Mouse (Mus musculus) CH12.LX (cell line): ENCODE data around the gene Slc5a10. TPM values are rescaled to one million over a fixed set of nuclear protein-coding genes. Genes with fewer than 3 reads are reported as not detected.
A peak's percentile ranks its signal among the peaks of the same experiment; 100 is the strongest.

Experiments
- DNase-seq: peaks from one replicate; pipeline ENCODE4 v3.0.0-alpha.2; 2013; ENCODE audit errors: extremely low read depth
- H3K27ac ChIP-seq: 2 replicates; pipeline ENCODE4 v1.5.1; 2012; ENCODE audit warnings: low read depth, mild to moderate bottlenecking, control low read depth, moderate library complexity; ENCODE audit not compliant: insufficient read depth
- H3K27me3 ChIP-seq: replicated peaks from 2 replicates; pipeline ENCODE3; 2012; ENCODE audit warnings: inconsistent platforms
- H3K36me3 ChIP-seq, 2 experiments: replicated peaks in 1 of 2; 2 replicates each; pipeline versions ENCODE3 to v1.6.1; 2012; ENCODE audit warnings: inconsistent platforms in 1 of 2, low read length in 1 of 2, mild to moderate bottlenecking in 1 of 2, mixed read lengths in 1 of 2, moderate library complexity in 1 of 2; ENCODE audit not compliant: control insufficient read depth in 1 of 2, insufficient read depth in 1 of 2
- H3K4me1 ChIP-seq, 2 experiments: 2 replicates each; pipeline ENCODE4 v1.6.1; 2012; ENCODE audit warnings: inconsistent platforms in 1 of 2, moderate library complexity in 1 of 2; ENCODE audit not compliant: insufficient read depth in 2 of 2, control insufficient read depth in 1 of 2
- H3K4me2 ChIP-seq: 2 replicates; pipeline ENCODE4 v1.6.1; 2012; ENCODE audit warnings: low read depth, mild to moderate bottlenecking, control low read depth; ENCODE audit not compliant: poor library complexity, insufficient read depth, severe bottlenecking
- H3K4me3 ChIP-seq, 3 experiments: fragments of 150-350 bp in 1 of 3; sonication (generic) in 1 of 3; replicated peaks in 1 of 3; 2 replicates each; pipeline versions ENCODE3 to v1.5.1; 2011 to 2012; ENCODE audit warnings: low read depth in 2 of 3, low read length in 2 of 3, mild to moderate bottlenecking in 2 of 3, moderate library complexity in 2 of 3, control low read depth in 1 of 3, improper control_type of control experiment in 1 of 3, inconsistent platforms in 1 of 3, mixed read lengths in 1 of 3; ENCODE audit not compliant: poor library complexity in 1 of 3
- H3K79me2 ChIP-seq: replicated peaks from 2 replicates; pipeline ENCODE4 v1.6.1; 2012; ENCODE audit warnings: mild to moderate bottlenecking, moderate library complexity; ENCODE audit not compliant: control insufficient read depth, poor library complexity, insufficient read depth, severe bottlenecking; ENCODE audit errors: extremely low read depth
- H3K9ac ChIP-seq: 2 replicates; pipeline ENCODE4 v1.6.1; 2012; ENCODE audit warnings: low read depth, mild to moderate bottlenecking, control low read depth, moderate library complexity; ENCODE audit not compliant: insufficient read depth
- H3K9me3 ChIP-seq: replicated peaks from 2 replicates; pipeline ENCODE3; 2012; ENCODE audit warnings: low read length, inconsistent platforms, mixed read lengths
- CHD1 ChIP-seq: IDR thresholded peaks from 2 replicates; pipeline ENCODE4 v1.6.1; 2012; ENCODE audit warnings: low read depth, low read length, improper control_type of control experiment, inconsistent platforms
- CHD2 ChIP-seq: IDR thresholded peaks from 2 replicates; pipeline ENCODE4 v1.6.1; 2011; ENCODE audit warnings: low read length, improper control_type of control experiment
- CTCF ChIP-seq, 2 experiments: IDR thresholded peaks in 1 of 2; conservative IDR thresholded peaks in 1 of 2; 2 replicates each; pipeline ENCODE4 v1.5.1; 2011 to 2012; ENCODE audit warnings: low read depth in 2 of 2, low read length in 2 of 2, improper control_type of control experiment in 1 of 2, inconsistent platforms in 1 of 2, mild to moderate bottlenecking in 1 of 2, moderate library complexity in 1 of 2
- E2F4 ChIP-seq: IDR thresholded peaks from 2 replicates; pipeline ENCODE4 v1.6.1; 2011; ENCODE audit warnings: low read depth, low read length, improper control_type of control experiment; ENCODE audit not compliant: insufficient replicate concordance
- EP300 ChIP-seq: IDR thresholded peaks from 2 replicates; pipeline ENCODE4 v1.6.1; 2011; ENCODE audit warnings: low read length, improper control_type of control experiment
- ETS1 ChIP-seq: conservative IDR thresholded peaks from 2 replicates; pipeline ENCODE4 v1.6.1; 2012; ENCODE audit warnings: low read depth, mild to moderate bottlenecking, inconsistent platforms, low read length, improper control_type of control experiment, moderate library complexity
- GABPA ChIP-seq: IDR thresholded peaks from 2 replicates; pipeline ENCODE4 v1.6.1; 2012; ENCODE audit warnings: low read depth, low read length, improper control_type of control experiment, inconsistent platforms; ENCODE audit not compliant: insufficient replicate concordance
- HCFC1 ChIP-seq: IDR thresholded peaks from 2 replicates; pipeline ENCODE4 v1.6.1; 2012; ENCODE audit warnings: low read depth, mild to moderate bottlenecking, inconsistent platforms, low read length, improper control_type of control experiment
- IRF4 ChIP-seq: IDR thresholded peaks from 2 replicates; pipeline ENCODE4 v1.6.1; 2014; ENCODE audit warnings: low read depth, mild to moderate bottlenecking, inconsistent platforms, low read length, improper control_type of control experiment
- JUN ChIP-seq: IDR thresholded peaks from 2 replicates; pipeline ENCODE4 v1.6.1; 2011; ENCODE audit warnings: low read depth, mild to moderate bottlenecking, low read length, improper control_type of control experiment, moderate library complexity; ENCODE audit not compliant: insufficient read depth
- JUND ChIP-seq: conservative IDR thresholded peaks from 2 replicates; pipeline ENCODE4 v1.6.1; 2011; ENCODE audit warnings: low read depth, low read length, improper control_type of control experiment
- KAT2A ChIP-seq: IDR thresholded peaks from 2 replicates; pipeline ENCODE4 v1.6.1; 2012; ENCODE audit warnings: low read length, improper control_type of control experiment, inconsistent platforms; ENCODE audit not compliant: insufficient replicate concordance
- MAFK ChIP-seq: IDR thresholded peaks from 2 replicates; pipeline ENCODE4 v1.6.1; 2011; ENCODE audit warnings: low read length, improper control_type of control experiment; ENCODE audit not compliant: insufficient replicate concordance
- MAX ChIP-seq: IDR thresholded peaks from 2 replicates; pipeline ENCODE4 v1.6.1; 2011; ENCODE audit warnings: low read length, improper control_type of control experiment
- MAZ ChIP-seq: IDR thresholded peaks from 2 replicates; pipeline ENCODE4 v1.6.1; 2012; ENCODE audit warnings: low read depth, mild to moderate bottlenecking, inconsistent platforms, low read length, improper control_type of control experiment, moderate library complexity
- MEF2A ChIP-seq: IDR thresholded peaks from 2 replicates; pipeline ENCODE4 v1.6.1; 2014; ENCODE audit warnings: low read depth, mild to moderate bottlenecking, inconsistent platforms, low read length, improper control_type of control experiment, borderline replicate concordance
- MXI1 ChIP-seq: IDR thresholded peaks from 2 replicates; pipeline ENCODE4 v1.6.1; 2011; ENCODE audit warnings: mild to moderate bottlenecking, low read depth, low read length, improper control_type of control experiment
- MYC ChIP-seq: IDR thresholded peaks from 2 replicates; pipeline ENCODE4 v1.6.1; 2011; ENCODE audit warnings: low read depth, mild to moderate bottlenecking, improper control_type of control experiment, low read length
- NELFE ChIP-seq: IDR thresholded peaks from 2 replicates; pipeline ENCODE4 v1.6.1; 2011; ENCODE audit warnings: low read depth, low read length, improper control_type of control experiment
- NRF1 ChIP-seq: IDR thresholded peaks from 2 replicates; pipeline ENCODE4 v1.6.1; 2014; ENCODE audit warnings: low read depth, mild to moderate bottlenecking, inconsistent platforms, low read length, improper control_type of control experiment, moderate library complexity
- PAX5 ChIP-seq: IDR thresholded peaks from 2 replicates; pipeline ENCODE4 v1.6.1; 2012; ENCODE audit warnings: low read length, inconsistent platforms, mixed read lengths
- POLR2A ChIP-seq: IDR thresholded peaks from 2 replicates; pipeline ENCODE4 v1.6.1; 2011; ENCODE audit warnings: low read depth, mild to moderate bottlenecking, improper control_type of control experiment, low read length
- POLR2AphosphoS2 ChIP-seq: IDR thresholded peaks from 2 replicates; pipeline ENCODE4 v1.6.1; 2011; ENCODE audit warnings: low read depth, low read length, improper control_type of control experiment
- RAD21 ChIP-seq: IDR thresholded peaks from 2 replicates; pipeline ENCODE4 v1.6.1; 2011; ENCODE audit warnings: low read depth, mild to moderate bottlenecking, low read length, improper control_type of control experiment, moderate library complexity
- RCOR1 ChIP-seq: conservative IDR thresholded peaks from 2 replicates; pipeline ENCODE4 v1.6.1; 2012; ENCODE audit warnings: low read depth, mild to moderate bottlenecking, inconsistent platforms, low read length, improper control_type of control experiment
- SIN3A ChIP-seq: IDR thresholded peaks from 2 replicates; pipeline ENCODE4 v1.6.1; 2012; ENCODE audit warnings: low read length, improper control_type of control experiment, inconsistent platforms
- TBP ChIP-seq: conservative IDR thresholded peaks from 2 replicates; pipeline ENCODE4 v1.6.1; 2011; ENCODE audit warnings: low read depth, low read length, improper control_type of control experiment
- TCF12 ChIP-seq: IDR thresholded peaks from 2 replicates; pipeline ENCODE4 v1.6.1; 2014; ENCODE audit warnings: low read depth, mild to moderate bottlenecking, inconsistent platforms, low read length, improper control_type of control experiment
- UBTF ChIP-seq: IDR thresholded peaks from 2 replicates; pipeline ENCODE4 v1.6.1; 2012; ENCODE audit warnings: low read depth, mild to moderate bottlenecking, inconsistent platforms, low read length, improper control_type of control experiment, moderate library complexity
- USF1 ChIP-seq: IDR thresholded peaks from 2 replicates; pipeline ENCODE4 v1.6.1; 2014; ENCODE audit warnings: low read depth, mild to moderate bottlenecking, inconsistent platforms, low read length, improper control_type of control experiment
- USF2 ChIP-seq: conservative IDR thresholded peaks from 2 replicates; pipeline ENCODE4 v1.6.1; 2011; ENCODE audit warnings: low read depth, low read length, improper control_type of control experiment
- ZC3H11A ChIP-seq: IDR thresholded peaks from 2 replicates; pipeline ENCODE4 v1.6.1; 2012; ENCODE audit warnings: low read depth, mild to moderate bottlenecking, inconsistent platforms, low read length, improper control_type of control experiment
- ZKSCAN1 ChIP-seq: IDR thresholded peaks from 2 replicates; pipeline ENCODE4 v1.6.1; 2012; ENCODE audit warnings: low read depth, inconsistent platforms, low read length, improper control_type of control experiment, borderline replicate concordance
- ZMIZ1 ChIP-seq: IDR thresholded peaks from 2 replicates; pipeline ENCODE4 v1.6.1; 2012; ENCODE audit warnings: low read depth, mild to moderate bottlenecking, inconsistent platforms, low read length, improper control_type of control experiment
- ZNF384 ChIP-seq: IDR thresholded peaks from 2 replicates; pipeline ENCODE4 v1.6.1; 2012; ENCODE audit warnings: low read depth, low read length, improper control_type of control experiment, inconsistent platforms
- dilution Hi-C: fragments of 300-500 bp; cut with MboI; formaldehyde crosslinking; loops from 2 replicates; pipeline ENCODE4 v1.14.3; 2020; ENCODE audit warnings: low sequenced_read_pairs; ENCODE audit not compliant: extremely low pct_unique_long_range_greater_than_20kb, extremely low pct_ligation_motif_present
- in situ Hi-C: fragments of 300-500 bp; cut with MboI; formaldehyde crosslinking; loops from 3 replicates; pipeline ENCODE4 v1.14.3; 2019; ENCODE audit warnings: low sequenced_read_pairs, low pct_ligation_motif_present, low pct_unique_long_range_greater_than_20kb, mixed read lengths
- polyA plus RNA-seq: library from polyadenylated mRNA; unstranded; fragments of >175 nt; gene quantifications from 2 replicates; pipeline ENCODE4 v1.2.1, GENCODE M21; 2012; ENCODE audit warnings: low read depth; ENCODE audit not compliant: insufficient read length
- total RNA-seq, 2 experiments: library from RNA; depleted of rRNA; stranded (reverse); fragments of 300-350 nt in 1 of 2; fragments of >200 nt in 1 of 2; gene quantifications; 2 replicates each; pipeline ENCODE4 v1.2.3; 2012 to 2014

Slc5a10 gene
- total and polyA plus RNA-seq, 3 experiments, result 0.70 to 1.6 (median 1.4) TPM

GRCm38 (mm10) chr11:61650470-61651265 lies 70.0 kb downstream of the Slc5a10 start (continued):
- TF ChIP-seq CHD2, result peak; percentile 94
- no peak for TF ChIP-seq USF2
- 0 out of 2 replicates have a peak, but pooled peaks have one; percentile 5 for TF ChIP-seq CHD1
- TF ChIP-seq NELFE, result no peak
- TF ChIP-seq JUN, result no peak
- peak; percentile 65; the same call in 1 of the 2 replicates for TF ChIP-seq SIN3A
- no peak for TF ChIP-seq ZKSCAN1

DNA sequence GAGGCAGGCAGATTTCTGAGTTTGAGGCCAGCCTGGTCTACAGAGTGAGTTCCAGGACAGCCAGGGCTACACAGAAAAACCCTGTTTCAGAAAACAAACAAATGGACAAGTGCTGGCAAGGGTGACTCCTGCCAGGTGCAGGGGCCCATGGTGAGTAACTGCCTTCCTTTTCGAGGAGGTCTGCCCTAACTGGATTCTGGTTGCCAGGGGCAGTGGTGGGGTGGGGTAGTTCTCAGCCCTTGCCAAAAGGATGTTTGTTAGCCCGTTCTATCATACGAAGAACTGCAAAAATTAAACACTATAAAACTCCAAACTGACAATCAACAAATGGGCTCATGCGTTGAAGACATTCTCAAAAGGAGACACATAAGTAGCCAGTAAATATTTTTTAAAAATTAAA lies 71.0 kb downstream of the Slc5a10 start:
- Histone ChIP-seq H3K36me3 (peaks cover 8 to 9% of the 10 kb centered on the region in 2 experiments), H3K27ac (peak overlapping the region; percentile 100), H3K79me2 (peaks cover 26% of the 10 kb centered on the region), H3K4me2 (no peak overlapping the region), H3K9ac (peak overlapping the region; percentile 15; the same call in 1 of the 2 replicates), H3K4me1 (peaks cover 42 to 77% of the 10 kb centered on the region in 2 experiments), H3K9me3 (no peaks in the 10 kb centered on the region), H3K4me3 (peak overlapping the region in 1 of 3 experiments; percentile 22), H3K27me3 (no peaks in the 10 kb centered on the region)
- in situ Hi-C loops (no loop called here), dilution Hi-C loops (no loop called here)
- DNase-seq, result no peak
- TF ChIP-seq EP300 (0 out of 2 replicates have a peak, but pooled peaks have one; percentile 46), ZMIZ1 (no peak), HCFC1 (no peak), POLR2A (no peak; the same call in 1 of the 2 replicates), E2F4 (no peak), USF1 (no peak), MAFK (no peak), MEF2A (peak; percentile 36; the same call in 1 of the 2 replicates), ZKSCAN1 (no peak), GABPA (no peak), TCF12 (peak; percentile 64), MAZ (no peak), TBP (no peak), NELFE (no peak), MXI1 (no peak), IRF4 (peak; percentile 38; the same call in 1 of the 2 replicates), CHD1 (peak; percentile 79; the same call in 1 of the 2 replicates), USF2 (no peak), CHD2 (no peak), KAT2A (no peak), CTCF (conservative IDR thresholded peaks at IDR 0.05 in 1 of 2, IDR thresholded peaks at IDR 0.05 in 1 of 2; ENCODE audit: low read depth in 2 of 2, low read length in 2 of 2) (no peak), RAD21 (no peak; the same call in 1 of the 2 replicates), ETS1 (peak; percentile 27; the same call in 1 of the 2 replicates), ZNF384 (no peak), UBTF (0 out of 2 replicates have a peak, but pooled peaks have one; percentile 35), MAX (no peak), PAX5 (no peak), JUN (no peak), ZC3H11A (no peak), RCOR1 (no peak), JUND (no peak), POLR2AphosphoS2 (no peak), MYC (no peak), NRF1 (no peak)
